ENCODE assay signal across 10 mouse cellular contexts in the genomic region with DNA sequence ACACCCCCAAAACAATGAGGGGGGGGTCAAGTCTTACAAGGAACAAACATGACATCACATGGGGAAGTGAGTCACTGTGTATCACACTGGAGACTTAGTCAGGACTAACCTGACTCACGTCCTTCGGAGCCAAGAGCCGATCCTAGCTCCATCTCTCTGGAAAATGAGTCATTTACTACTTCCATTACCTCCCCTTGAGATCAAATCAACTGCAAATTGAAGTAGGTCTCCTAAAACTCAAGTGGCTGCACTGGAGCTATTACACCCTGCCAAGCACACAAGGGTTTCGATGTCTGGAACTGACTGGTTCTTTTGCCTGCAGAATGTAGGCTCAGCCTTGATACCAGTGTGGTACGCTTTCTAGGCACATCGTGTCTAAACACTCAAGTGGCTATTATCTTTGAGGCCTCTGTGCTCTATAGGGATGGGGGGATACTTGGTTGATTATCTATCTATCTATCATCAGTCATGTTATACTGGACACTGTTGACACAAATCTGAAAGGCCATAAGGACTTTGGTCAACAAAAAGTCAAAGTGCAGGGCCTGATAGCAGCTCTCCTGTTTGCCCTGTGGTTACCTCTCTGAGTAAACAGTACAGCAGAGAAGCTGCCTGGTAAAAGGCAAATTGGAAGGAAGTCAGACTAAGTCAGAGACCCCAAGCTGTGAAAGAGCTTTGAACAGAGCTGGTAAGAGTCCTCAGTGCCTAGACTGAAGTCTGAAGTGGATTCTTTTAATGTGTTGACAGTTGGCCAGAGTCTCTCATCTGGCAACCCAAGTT.
DNase-seq lines count a peak whose midpoint lies in the region; ATAC-seq lines count a peak whose summit lies in the region.
"Had no signal": no experiment of that assay in that cellular context is flagged by ENCODE, and none has a peak within 500 bp of the region (broad histone marks: within the 10 kb centered on the region; RNA-seq: fewer than 3 reads in every experiment).

No protein-coding gene starts in this region.

- H3K9me3 ChIP-seq in heart, embryonic 10.5 days, result no peaks in the 10 kb centered on the region
- no peaks in the 10 kb centered on the region for H3K9me3 ChIP-seq in intestine, embryonic 14.5 days (ENCODE audit: control insufficient read depth, low read length)
- H3K9me3 ChIP-seq in hindbrain, embryonic 12.5 days (replicated peaks), result no peaks in the 10 kb centered on the region
- H3K9me3 ChIP-seq: forebrain, embryonic 12.5 days; midbrain, embryonic 12.5 days had no signal

- WGBS in heart, embryonic 10.5 days, result 24% methylated on average over 6 of the region's 6 CpGs
- 56% methylated on average over 6 of the region's 6 CpGs for WGBS in intestine, embryonic 14.5 days
- 77% methylated on average over 6 of the region's 6 CpGs for WGBS in hindbrain, embryonic 12.5 days

- peak; percentile 98 for DNase-seq in heart, adult 11 months
- DNase-seq in heart, embryonic 10.5 days (ENCODE audit: low spot score), result no peak
- peak; percentile 63 for DNase-seq in adrenal gland, adult 8-10 months
- no peak for DNase-seq in intestine, embryonic 14.5 days (ENCODE audit: low spot score)
- DNase-seq in lung, postnatal 25 days (ENCODE audit: low spot score), result peak; percentile 75
- DNase-seq in layer of hippocampus, adult 8-10 months (ENCODE audit: low spot score in 2 of 2), result no peak
- no peak for DNase-seq in kidney, adult 8-10 months

- no peak overlapping the region for H3K9ac ChIP-seq in intestine, embryonic 14.5 days (ENCODE audit: low read length)
- H3K9ac ChIP-seq in hindbrain, embryonic 12.5 days, result no peak overlapping the region
- H3K9ac ChIP-seq: forebrain, embryonic 12.5 days; midbrain, embryonic 12.5 days had no signal

- H3K36me3 ChIP-seq in heart, embryonic 10.5 days, result no peaks in the 10 kb centered on the region
- H3K36me3 ChIP-seq in intestine, embryonic 14.5 days (ENCODE audit: control insufficient read depth, insufficient read depth, low read length), result no peaks in the 10 kb centered on the region
- no peaks in the 10 kb centered on the region for H3K36me3 ChIP-seq in hindbrain, embryonic 12.5 days
- H3K36me3 ChIP-seq: forebrain, embryonic 12.5 days; midbrain, embryonic 12.5 days had no signal

- no peak overlapping the region for H3K27ac ChIP-seq in heart, embryonic 10.5 days
- no peak overlapping the region for H3K27ac ChIP-seq in intestine, embryonic 14.5 days (ENCODE audit: low read depth)
- no peak overlapping the region for H3K27ac ChIP-seq in hindbrain, embryonic 12.5 days
- H3K27ac ChIP-seq: forebrain, embryonic 12.5 days; midbrain, embryonic 12.5 days had no signal

- H3K4me2 ChIP-seq in intestine, embryonic 14.5 days (ENCODE audit: low read length), result no peak overlapping the region
- H3K4me2 ChIP-seq in hindbrain, embryonic 12.5 days (replicated peaks), result no peak overlapping the region
- H3K4me2 ChIP-seq: forebrain, embryonic 12.5 days; midbrain, embryonic 12.5 days had no signal

- ATAC-seq in intestine, embryonic 14.5 days (replicated peaks; ENCODE audit: low FRiP score, low TSS enrichment, low read depth), result peak; percentile 74
- ATAC-seq in hindbrain, embryonic 12.5 days (ENCODE audit: low FRiP score), result no peak

- no peaks in the 10 kb centered on the region for H3K27me3 ChIP-seq in heart, embryonic 10.5 days (ENCODE audit: insufficient read depth, poor library complexity, severe bottlenecking)
- no peaks in the 10 kb centered on the region for H3K27me3 ChIP-seq in intestine, embryonic 14.5 days (replicated peaks; ENCODE audit: control insufficient read depth, insufficient read depth, low read length)
- no peaks in the 10 kb centered on the region for H3K27me3 ChIP-seq in hindbrain, embryonic 12.5 days
- H3K27me3 ChIP-seq: forebrain, embryonic 12.5 days; midbrain, embryonic 12.5 days had no signal

- H3K4me3 ChIP-seq in heart, embryonic 10.5 days, result no peak overlapping the region
- no peak overlapping the region for H3K4me3 ChIP-seq in intestine, embryonic 14.5 days (ENCODE audit: low read depth, low read length)
- no peak overlapping the region for H3K4me3 ChIP-seq in hindbrain, embryonic 12.5 days
- H3K4me3 ChIP-seq: forebrain, embryonic 12.5 days; midbrain, embryonic 12.5 days had no signal

- peaks cover 29% of the 10 kb centered on the region for H3K4me1 ChIP-seq in heart, embryonic 10.5 days
- H3K4me1 ChIP-seq in intestine, embryonic 14.5 days (replicated peaks; ENCODE audit: control insufficient read depth, insufficient read depth, low read length), result no peaks in the 10 kb centered on the region; the same call in 1 of the 2 replicates
- H3K4me1 ChIP-seq in hindbrain, embryonic 12.5 days, result no peaks in the 10 kb centered on the region

Comparison
In these comparisons a context has a peak if more than half of its experiments do, and no peak if none do; other contexts are left out.
1. DNase-seq: peak in heart, adult 11 months (single experiment), adrenal gland, adult 8-10 months (single experiment) and lung, postnatal 25 days (single experiment); none in heart, embryonic 10.5 days (single experiment), intestine, embryonic 14.5 days (single experiment), layer of hippocampus, adult 8-10 months (0 of 2) and kidney, adult 8-10 months (0 of 2).